Mouse (Mus musculus) kidney, postnatal 14 days (tissue): ENCODE data around the gene Rabggtb.
"Not testable (repeated sequence)": the region's sequence is repeated elsewhere in the genome, so short reads cannot be mapped to it uniquely, and the experiment has no call there.

Experiments
- DNase-seq: peaks from one replicate; pipeline ENCODE4 v3.0.0; 2022; ENCODE audit warnings: mixed read lengths

Rabggtb gene

GRCm38 (mm10) chr3:153860392-153860791 is 52.4 kb downstream of the Rabggtb start:
- not testable (repeated sequence) for DNase-seq

DNA sequence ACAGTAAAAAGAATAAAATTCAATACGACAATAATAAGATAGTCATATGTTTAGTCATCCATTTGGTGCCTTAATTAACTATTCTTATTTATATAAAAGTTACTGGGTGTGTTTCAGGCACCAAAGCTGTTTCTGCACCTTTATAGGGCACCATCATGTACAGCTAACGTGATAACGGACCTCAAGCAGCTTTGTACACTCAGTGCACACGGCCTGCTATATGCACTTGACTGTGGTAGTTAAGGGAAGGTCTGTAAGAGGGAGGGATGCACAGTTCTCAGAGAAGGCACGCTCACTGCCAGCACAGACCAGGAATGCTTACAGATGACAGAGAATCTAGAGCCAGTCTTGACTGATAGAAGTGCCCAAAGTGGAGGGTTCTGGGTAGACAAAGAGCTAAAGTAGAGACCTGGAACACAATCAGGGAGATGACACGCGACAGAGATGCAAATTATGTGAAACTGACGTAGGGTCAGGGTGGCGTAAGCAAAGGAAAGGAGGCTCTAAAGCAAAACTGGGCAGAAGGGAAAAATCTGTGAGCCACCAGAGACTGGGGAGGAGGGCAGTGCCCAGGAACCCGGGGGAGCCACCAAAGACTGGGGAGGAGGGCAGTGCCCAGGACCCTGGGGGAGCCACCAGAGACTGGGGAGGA is 54.3 kb downstream of the Rabggtb start:
- no peak for DNase-seq
